Mouse (Mus musculus) frontal cortex, adult 2 months (tissue): ENCODE results near the gene 1700067K01Rik. TPM values are rescaled to one million over a fixed set of nuclear protein-coding genes. Genes with fewer than 3 reads are reported as not detected.
"Not testable (repeated sequence)": the region's sequence is repeated elsewhere in the genome, so short reads cannot be mapped to it uniquely, and the experiment has no call there.

Experiments
- DNase-seq, 2 experiments: peaks; one replicate each; pipeline ENCODE4 v3.0.0; 2022; ENCODE audit warnings: low spot score in 1 of 2; ENCODE audit errors: extremely low spot score in 1 of 2
- polyA plus RNA-seq: library from polyadenylated mRNA; depleted of rRNA; stranded (reverse); fragments of >200 nt; gene quantifications from 2 replicates; pipeline ENCODE4 v1.2.3, GENCODE M21; 2012

1700067K01Rik gene
- polyA plus RNA-seq, 1 experiment, result not detected

DNA sequence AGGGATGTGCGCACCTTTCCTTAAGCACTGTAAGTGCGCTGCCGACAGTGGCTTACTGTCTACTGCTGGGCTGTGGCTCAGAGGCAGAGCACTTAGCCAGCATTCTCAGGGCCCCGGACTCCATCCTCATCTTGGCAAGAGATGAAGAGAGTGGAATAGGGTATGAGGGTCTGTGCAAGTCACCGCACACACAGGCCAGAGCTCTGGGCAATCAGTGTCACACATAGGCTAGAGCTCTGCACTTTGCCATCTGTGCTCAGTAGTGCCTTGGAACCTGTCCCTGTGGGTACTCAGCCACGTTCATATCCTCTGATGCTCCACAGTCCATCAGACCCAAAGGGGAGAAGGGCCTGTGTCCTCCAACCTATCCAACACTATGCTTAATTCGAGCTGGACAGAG lies 19.8 kb upstream of the 1700067K01Rik start:
- DNase-seq, result no peak

DNA sequence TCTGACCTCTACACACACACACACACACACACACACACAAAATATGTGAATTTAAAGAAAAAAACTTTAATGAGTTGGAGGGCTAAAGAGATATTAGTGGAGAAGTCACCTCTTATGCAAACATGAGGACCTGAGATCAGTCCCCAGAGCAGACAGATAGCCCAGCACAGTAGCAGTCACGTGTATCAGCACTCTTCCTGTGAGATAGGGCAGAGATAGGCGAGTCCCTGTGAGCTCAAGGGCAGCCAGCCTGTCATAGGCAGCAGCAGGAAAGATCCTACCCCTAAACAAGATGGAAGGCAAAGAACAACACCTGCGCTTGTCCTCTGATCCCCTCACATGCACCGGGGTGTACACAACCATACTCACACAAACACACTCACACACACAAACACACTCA lies 18.9 kb upstream of the 1700067K01Rik start:
- DNase-seq, result no peak

DNA sequence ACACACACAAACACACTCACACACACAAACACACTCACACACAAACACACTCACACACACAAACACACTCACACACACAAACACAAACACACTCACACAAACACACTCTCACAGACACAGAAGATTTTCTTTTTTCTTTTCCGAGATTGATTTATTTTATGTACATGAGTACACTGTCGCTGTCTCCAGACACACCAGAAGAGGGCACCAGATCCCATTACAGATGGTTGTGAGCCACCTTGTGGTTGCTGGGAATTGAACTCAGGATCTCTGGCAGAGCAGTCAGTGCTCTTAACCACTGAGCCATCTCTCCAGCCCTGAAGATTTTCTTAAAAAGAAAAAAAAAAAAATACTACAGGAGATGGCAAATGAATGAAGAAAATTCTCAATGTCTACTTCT lies 18.1 kb upstream of the 1700067K01Rik start:
- DNase-seq, result not testable (repeated sequence)

DNA sequence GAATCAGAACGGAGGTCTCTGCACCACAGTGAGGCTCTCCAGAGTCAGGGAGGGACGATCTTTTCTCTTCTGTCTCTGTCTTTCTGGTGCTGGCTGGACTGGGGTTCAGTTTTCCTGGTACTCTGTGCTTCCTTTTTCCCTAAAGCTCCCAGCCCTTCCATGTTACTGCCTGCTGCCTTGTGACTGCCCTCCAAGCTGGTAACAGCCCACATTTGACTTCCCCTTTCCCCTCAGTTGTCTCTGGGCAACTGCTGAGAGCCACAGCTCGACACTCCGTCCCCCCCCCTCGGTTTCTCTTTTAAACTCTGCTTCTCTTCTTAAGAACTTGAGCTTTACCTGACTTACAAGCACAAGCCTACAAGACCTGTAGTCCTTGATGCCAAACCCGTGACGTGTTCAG lies 12.1 kb upstream of the 1700067K01Rik start:
- no peak for DNase-seq

DNA sequence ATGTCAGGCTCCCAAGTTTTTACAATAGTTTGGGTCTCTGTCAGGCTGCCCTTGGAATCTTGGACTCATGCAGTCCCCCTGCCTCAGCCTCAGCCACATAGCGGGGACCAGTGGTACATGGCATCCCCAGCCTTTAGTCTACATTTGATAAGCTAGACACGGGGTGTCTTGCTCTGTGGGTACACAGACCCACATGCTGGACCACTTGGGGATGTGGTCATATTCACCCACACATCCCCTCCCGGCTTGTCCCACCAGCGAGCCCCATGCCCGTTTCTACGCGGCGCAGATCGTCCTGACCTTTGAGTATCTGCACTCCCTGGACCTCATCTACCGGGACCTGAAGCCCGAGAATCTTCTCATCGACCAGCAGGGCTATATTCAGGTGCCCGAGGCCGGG lies 11.1 kb upstream of the 1700067K01Rik start:
- DNase-seq, result no peak

DNA sequence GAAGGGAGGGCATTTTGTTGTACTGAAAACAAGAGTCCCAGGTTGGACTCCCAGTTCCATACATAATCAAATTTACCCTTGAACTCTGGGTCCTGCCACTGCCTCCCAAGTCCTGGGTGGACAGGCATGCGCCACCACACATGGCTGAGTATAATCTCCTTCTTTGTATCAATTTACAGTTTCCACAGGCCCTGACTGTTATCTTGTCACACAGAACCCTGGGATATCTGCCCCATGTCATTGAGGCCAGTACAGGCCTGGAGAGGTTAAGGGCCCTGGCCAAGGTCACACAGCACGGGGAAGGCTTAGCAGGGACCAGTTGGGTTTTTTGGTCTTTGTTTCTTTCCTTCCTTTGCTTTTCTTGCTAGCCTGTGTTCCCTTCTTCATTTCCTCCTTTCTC lies 8.8 kb upstream of the 1700067K01Rik start:
- DNase-seq, result no peak

DNA sequence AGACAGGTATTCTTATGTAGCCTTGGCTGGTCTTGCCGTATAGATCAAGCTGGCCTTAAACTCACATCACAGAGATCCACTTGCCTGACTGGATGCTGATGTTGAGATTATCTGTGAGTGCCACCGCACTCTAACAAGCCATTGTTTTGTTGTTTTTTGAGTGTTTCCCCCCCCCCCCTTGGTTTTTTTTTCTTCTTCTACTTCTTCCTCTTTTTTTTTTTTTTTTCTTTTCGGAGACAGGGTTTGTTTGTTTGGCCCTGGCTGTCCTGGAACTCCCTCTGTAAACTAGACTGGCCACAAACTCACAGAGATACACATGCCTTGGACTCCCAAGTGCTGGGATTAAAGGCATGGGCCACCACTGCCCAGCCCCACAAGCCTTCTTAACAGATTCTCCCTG lies 7.3 kb upstream of the 1700067K01Rik start:
- DNase-seq, result no peak

DNA sequence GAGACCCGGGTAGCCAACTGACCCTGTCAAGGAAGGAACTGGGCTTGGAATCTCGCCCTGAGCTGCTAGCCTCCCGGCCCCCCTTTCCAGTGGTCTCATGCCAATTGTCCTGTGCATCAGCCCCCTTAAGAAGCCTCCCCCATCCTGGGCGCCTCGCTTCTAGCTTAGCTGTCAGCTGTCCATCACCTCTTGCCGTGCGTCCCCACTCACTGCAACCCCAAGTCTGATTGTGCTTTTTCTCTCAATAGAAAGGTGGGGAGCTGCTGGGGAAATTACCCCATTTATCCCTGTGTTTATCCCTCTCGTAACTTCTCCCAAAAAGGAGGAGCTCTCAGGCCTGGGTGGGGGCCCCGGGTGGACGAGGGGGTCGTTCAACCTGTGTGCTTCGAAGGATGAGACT lies 5.3 kb upstream of the 1700067K01Rik start:
- no peak for DNase-seq

DNA sequence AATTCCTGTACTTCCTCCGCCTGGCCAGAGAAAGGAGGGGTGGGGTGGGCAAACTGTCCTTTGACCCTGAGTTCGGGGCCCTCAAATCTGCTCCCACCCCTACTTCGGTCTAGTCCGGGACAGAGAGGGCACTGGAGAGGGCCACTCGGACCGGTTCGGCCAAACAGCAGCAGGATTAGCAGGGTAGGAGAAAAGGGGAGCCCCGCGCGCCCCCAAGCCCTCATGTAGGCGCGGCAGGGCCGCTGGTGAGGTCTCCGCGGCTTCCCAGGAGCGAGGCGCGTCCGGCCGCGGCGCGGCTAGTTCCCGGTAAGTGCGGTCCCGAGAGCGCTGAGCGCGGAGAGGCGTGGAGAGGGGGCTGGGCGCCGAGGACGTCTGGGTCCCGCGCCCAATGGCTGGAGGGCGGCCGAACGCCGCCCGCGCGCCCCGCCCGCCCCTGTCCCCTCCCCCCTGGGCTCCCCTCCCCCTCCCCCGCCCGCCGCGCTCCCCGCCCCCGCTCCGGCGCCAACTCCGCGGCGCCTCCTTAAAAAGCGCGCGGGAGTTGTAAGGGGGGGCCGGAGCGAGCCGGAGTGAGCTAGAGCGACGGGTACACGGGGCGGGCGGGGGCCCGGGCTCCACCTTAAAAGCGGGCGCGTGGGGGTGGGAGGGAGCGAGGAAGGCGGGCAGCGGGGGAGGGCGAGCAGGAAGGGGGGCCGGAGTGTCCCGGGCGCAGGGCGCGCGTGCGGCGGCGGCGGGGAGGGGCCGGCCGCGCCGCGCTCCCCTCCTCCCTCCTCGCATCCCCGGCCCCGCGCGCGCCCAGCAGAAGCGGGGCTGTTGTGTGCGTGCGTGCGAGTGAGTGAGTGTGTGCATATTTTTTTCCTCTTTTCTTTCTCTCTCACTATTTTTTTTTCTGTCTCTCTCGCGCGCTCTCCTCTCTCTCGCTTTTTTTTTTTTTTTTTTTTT lies 4.5 kb upstream of the 1700067K01Rik start:
- peak in 1 of 2 experiments; percentile 70 for DNase-seq

DNA sequence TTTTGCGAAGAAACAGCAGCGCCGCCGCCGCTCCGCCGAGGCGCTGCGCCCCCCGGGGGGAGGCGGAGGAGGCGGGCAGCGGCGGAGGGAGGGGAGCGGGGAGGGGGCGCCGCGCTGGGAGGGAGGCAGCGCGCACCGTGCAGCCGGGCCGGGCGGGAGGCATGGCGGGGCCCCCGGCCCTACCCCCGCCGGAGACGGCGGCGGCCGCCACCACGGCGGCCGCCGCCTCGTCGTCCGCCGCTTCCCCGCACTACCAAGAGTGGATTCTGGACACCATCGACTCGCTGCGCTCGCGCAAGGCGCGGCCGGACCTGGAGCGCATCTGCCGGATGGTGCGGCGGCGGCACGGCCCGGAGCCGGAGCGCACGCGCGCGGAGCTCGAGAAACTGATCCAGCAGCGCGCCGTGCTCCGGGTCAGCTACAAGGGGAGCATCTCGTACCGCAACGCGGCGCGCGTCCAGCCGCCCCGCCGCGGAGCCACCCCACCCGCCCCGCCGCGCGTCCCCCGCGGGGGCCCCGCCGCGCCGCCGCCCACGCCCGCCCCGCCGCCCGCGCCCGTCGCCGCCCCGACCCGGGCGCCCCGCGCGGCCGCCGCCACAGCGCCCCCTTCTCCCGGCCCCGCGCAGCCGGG lies 3.7 kb upstream of the 1700067K01Rik start, which contains the start of gene Samd1:
Gene Samd1, plus strand, starts transcription at position 162 of the 631 bp plus-strand sequence.
- peak in 1 of 2 experiments; percentile 52 for DNase-seq

DNA sequence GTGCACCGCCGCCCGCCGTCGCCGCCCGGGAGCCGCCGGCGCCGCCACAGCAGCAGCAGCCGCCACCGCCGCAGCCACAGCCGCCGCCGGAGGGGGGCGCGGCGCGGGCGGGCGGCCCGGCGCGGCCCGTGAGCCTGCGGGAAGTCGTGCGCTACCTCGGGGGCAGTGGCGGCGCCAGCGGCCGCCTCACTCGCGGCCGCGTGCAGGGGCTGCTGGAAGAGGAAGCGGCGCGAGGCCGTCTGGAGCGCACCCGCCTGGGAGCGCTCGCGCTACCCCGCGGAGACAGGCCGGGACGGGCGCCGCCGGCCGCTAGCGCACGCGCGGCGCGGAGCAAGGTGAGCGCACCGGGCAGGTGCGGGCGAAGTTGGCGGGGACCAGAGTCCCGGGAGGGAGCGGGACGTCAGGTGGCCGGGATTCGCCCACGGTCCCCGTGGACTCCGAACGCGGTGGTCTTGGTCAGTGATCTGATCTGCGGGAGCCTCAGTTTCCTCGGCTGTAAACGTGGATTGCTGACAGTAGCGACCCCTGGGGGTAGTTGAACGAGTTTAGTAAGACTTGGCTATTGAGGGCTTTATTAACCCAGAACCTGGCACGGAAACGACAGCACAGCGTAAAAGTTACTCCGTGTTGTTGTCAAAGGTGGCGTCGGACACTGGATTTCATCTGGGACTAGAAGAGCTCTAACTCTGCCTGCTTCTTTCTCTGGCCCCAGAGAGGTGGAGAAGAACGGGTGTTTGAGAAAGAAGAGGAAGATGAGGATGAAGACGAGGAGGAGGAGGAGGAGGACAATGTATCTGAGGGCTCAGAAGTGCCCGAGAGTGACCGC lies 2.9 kb upstream of the 1700067K01Rik start:
- peak in 1 of 2 experiments; percentile 50 for DNase-seq

DNA sequence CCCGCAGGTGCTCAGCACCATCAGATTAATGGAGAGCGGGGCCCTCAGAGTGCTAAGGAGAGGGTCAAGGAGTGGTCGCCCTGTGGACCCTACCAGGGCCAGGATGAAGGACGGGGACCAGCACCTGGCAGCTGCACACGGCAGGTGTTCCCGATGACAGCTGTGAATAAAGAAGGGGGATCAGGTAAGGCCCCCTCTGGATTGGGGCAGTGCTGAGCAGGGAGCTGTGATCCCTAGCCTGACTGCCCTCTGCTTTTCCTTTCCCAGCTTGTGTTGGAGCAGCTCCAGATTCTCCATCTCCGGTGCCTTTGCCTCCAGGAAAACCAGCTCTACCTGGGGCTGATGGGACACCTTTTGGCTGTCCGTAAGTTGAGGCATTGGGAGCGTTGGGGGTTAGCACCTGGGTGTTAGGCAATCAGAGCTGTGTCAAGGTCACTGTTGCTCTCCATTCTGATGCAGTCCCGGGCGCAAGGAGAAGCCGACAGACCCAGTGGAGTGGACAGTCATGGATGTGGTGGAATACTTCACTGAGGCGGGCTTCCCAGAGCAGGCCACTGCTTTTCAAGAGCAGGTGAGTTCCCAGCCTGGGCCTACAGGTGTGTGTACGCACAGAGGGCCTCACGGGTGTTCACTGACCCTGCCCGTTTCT lies 2.1 kb upstream of the 1700067K01Rik start:
- DNase-seq, result no peak

DNA sequence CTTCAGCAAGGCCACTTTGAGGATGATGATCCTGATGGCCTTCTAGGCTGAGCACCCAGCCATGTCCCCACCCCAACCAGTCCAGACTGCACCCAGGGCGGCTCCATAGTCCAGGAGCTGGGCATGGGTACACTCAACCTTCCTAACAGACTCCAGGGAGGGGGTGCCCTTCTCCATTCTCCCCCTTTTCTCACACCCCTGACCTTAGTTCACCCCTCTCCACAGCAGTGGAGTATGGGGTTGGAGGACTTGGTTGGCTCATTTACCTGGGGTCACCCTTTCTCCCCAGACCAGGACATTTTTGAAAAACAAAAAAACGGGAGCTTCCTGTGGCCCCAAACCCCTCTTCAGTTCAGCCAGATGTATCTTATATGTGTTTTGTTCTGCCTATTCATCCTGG lies 1.5 kb upstream of the 1700067K01Rik start:
- no peak for DNase-seq

DNA sequence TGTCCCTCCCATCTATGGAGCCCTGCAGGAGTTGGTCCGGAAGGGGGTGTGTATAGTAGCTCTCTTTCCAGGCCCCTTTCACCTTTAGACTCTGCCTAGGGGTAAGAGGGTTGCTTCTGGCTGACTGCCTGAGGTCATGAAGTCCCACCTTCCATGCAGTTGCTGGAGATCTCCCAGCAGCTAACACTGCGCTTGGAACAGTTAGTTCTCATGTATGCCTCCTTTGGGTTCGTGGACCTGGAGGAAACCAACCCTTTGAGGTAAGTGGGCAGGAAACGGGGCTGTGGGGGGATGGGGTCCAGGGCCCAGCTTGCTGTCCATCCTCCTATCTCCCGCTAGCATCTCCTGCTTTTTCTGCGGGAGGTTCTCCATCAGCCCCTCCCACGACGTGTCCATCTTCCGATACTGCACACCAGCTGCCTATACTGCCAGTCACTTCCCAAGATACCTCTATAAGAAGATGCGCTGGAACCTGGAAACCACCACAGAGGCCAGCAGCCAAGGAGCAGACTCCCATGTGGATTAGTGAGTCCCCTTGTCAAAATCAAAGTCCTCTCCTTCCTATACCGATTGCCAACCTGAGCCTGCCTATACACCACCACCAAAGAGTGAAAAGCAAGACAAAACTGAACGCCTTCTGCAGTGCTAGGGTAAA lies 1.8 kb downstream of the 1700067K01Rik start:
- no peak for DNase-seq

DNA sequence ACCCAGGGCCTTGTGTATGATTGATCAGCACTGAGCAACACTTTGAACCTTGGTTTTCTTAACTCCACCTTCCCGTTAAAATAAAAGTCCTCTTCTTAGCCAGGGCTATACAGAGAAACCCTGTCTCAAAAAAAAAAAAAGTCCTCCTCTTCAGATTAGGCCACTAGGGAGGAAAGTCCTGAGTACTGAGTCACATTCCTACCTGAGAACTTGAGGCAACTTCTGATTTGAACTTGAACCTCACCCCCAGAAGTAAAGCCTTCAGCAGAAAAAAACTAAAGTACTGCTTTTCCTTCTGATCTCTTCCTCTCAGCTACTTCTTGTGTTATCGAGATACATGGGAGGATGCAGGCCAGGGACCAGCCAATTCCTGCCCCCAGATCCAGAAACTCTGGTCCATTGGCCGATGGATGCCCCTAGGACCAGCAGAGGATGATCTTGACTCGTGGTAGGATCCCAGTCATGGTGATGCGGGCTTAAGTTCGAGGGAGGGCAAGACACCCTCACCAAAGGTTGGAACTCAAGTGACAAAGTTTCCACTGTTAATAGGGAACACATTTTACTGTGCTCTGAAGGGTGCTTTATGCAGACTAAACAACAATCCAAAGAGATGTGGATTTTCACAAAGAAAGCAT lies 2.4 kb downstream of the 1700067K01Rik start:
- no peak for DNase-seq

DNA sequence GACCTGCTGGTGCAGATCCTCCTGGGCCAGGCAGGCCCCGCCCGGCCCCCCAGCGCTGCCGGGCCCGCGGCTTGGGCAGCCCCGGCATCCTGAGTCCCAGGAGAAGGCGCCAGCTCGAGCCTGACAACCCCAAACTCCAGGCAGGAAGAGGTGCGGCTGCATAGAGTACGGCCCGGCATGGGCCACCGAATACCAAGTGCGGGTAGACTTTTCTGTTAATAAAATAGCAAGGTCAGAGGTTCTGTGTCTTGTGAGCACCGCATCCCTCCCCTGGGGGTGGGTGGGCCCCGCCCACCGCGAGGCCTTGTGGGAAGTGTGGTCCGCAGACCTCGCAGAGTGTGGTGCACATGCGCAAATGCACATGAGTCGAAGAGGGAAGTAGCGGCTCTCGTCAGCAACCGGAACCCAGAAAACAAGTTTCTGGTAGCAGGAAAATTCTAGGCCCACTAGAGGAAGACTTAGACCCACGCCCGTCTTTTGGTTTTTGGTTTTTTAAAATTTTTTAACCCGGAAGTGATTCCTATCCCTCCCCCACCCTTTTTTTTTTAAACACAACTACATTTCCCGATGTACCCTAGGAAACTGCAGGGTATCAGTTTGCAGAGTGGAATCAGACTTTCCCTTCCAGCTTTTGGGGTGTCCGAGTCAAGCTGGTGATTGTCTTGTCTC lies 3.4 kb downstream of the 1700067K01Rik start:
- peak; percentile 84 to 92 for DNase-seq

DNA sequence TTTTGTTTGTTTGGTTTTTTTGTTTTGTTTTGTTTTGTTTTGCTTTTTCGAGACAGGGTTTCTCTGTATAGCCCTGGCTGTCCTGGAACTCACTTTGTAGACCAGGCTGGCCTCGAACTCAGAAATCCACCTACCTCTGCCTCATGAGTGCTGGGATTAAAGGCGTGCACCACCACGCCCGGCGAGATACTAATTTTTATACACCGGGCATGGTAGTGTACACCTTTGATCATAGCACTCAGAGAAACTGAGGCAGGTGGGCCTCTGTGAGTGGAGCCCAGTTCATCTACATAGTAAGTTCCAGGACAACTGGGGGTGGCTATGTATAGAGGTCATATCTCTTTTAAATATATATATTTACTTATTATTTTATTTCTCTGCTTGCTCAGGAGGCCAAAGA lies 4.2 kb downstream of the 1700067K01Rik start:
- not testable (repeated sequence) for DNase-seq

DNA sequence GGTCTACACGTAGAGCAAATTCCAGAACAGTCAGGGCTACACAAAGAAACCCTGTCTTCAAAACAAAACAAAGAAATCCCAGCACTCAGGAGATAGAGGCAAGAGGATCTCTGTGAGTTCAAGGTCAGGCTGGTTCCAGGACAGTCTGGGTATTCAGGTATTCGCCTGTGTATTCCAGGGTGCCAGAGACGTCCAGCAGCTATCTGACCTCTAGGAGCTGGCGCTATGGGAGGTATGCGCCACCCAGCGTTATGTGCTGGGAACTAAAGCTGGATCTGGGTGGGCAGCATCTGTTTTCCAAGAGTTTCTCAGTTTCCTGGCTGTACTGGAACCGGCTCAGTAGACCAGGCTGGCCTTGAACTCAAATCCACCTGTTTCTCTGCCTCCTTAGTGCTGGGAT lies 7.1 kb downstream of the 1700067K01Rik start:
- DNase-seq, result no peak

DNA sequence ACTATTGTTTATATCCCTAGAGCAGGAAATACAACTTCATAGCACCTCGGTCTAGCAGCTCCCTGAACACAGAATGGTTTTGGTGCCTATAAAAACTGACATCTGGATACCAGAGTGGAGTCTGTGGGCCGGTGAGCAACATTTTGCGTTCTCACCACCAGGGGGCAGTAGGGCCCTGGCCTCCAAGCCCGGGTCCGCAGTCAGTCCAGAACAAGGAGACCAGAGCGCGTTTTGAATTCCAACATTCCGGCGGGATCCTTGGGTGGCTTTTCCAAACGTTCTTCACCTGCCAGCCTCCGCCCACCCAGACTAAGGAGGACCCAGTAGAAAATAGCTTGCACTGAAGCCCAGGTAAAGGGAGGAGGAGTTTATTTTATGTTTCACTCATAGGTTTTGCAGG lies 8.6 kb downstream of the 1700067K01Rik start:
- DNase-seq, result peak in 1 of 2 experiments; percentile 92
